Mouse (Mus musculus) intestine, embryonic 14.5 days (tissue): ENCODE data around the gene Lrp11. TPM values are rescaled to one million over a fixed set of nuclear protein-coding genes. Genes with fewer than 3 reads are reported as not detected.

Experiments
- ATAC-seq: fragments of 200-750 bp; cut with Nextera tagmentation; replicated peaks from 2 replicates; pipeline ENCODE4 v1.8.0; 2017; ENCODE audit warnings: low read depth, moderate number of reproducible peaks, moderate TSS enrichment, moderate library complexity; ENCODE audit not compliant: low FRiP score, low TSS enrichment
- DNase-seq: peaks from one replicate; pipeline ENCODE4 v3.0.0-alpha.2; 2018; ENCODE audit warnings: low spot score
- H3K27ac ChIP-seq: fragments of 300-500 bp; sonication (generic); 2 replicates; pipeline ENCODE4 v1.5.1; 2014; ENCODE audit warnings: low read depth, mild to moderate bottlenecking, control low read depth
- H3K27me3 ChIP-seq: fragments of 300-500 bp; sonication (generic); replicated peaks from 2 replicates; pipeline ENCODE4 v1.6.1; 2014; ENCODE audit warnings: low read length, control low read depth; ENCODE audit not compliant: control insufficient read depth, insufficient read depth
- H3K36me3 ChIP-seq: fragments of 300-500 bp; sonication (generic); 2 replicates; pipeline ENCODE4 v1.6.1; 2014; ENCODE audit warnings: low read length, control low read depth; ENCODE audit not compliant: control insufficient read depth, insufficient read depth
- H3K4me1 ChIP-seq: fragments of 300-500 bp; sonication (generic); replicated peaks from 2 replicates; pipeline ENCODE4 v1.6.1; 2014; ENCODE audit warnings: low read length, control low read depth, mixed read lengths; ENCODE audit not compliant: control insufficient read depth, insufficient read depth
- H3K4me2 ChIP-seq: fragments of 300-500 bp; sonication (generic); 2 replicates; pipeline ENCODE4 v1.6.1; 2014; ENCODE audit warnings: low read length
- H3K4me3 ChIP-seq: fragments of 300-500 bp; sonication (generic); 2 replicates; pipeline ENCODE4 v1.5.1; 2014; ENCODE audit warnings: low read depth, low read length, control low read depth, mixed read lengths
- H3K9ac ChIP-seq: fragments of 300-500 bp; sonication (generic); 2 replicates; pipeline ENCODE4 v1.6.1; 2014; ENCODE audit warnings: mild to moderate bottlenecking, low read length
- H3K9me3 ChIP-seq: fragments of 300-500 bp; sonication (generic); 2 replicates; pipeline ENCODE4 v1.6.1; 2016; ENCODE audit warnings: low read length, control low read depth; ENCODE audit not compliant: control insufficient read depth
- WGBS: fragments of 180-500 bp; shearing (Covaris S2); extraction: QIAGEN DNeasy Blood & Tissue Kit; methylation state at CpG from one replicate; pipeline ENCODE4 v1.1.7; 2014; 5-methylcytosine and 5-hydroxymethylcytosine counted together
- polyA plus RNA-seq: library from polyadenylated mRNA; unstranded; fragments of >200 nt; fragmentation: Nextera tagmentation; extraction: Ambion mirVana; gene quantifications from 2 replicates; pipeline ENCODE4 v1.2.1, GENCODE M21; 2014

The Lrp11 gene
- 6.1 and 7.3 TPM in 2 replicates for polyA plus RNA-seq

- WGBS: under 1% methylated on average over 62 of the region's 76 CpGs
- DNase-seq (peak; percentile 98), ATAC-seq (peak; percentile 96)
- H3K4me1 ChIP-seq: peaks cover 8% of the 10 kb centered on the region
- peak within 1 kb of the TSS; percentile 61 for H3K4me3 ChIP-seq
- H3K27ac ChIP-seq: no peak within 1 kb of the TSS
- peak within 1 kb of the TSS; percentile 96 for H3K4me2 ChIP-seq
- H3K9me3 ChIP-seq: no peaks in the 10 kb centered on the region
- no peaks in the 10 kb centered on the region for H3K36me3 ChIP-seq
- peak within 1 kb of the TSS; percentile 37 for H3K9ac ChIP-seq
- peaks cover 19% of the 10 kb centered on the region for H3K27me3 ChIP-seq
Observed at GRCm38 (mm10) chr10:7589592-7590233, at the start of gene Lrp11. Gene Lrp11 (plus strand): TSS chr10:7589800.

GRCm38 (mm10) chr10:7578002-7578401 is 11.6 kb upstream of the Lrp11 start:
- Histone ChIP-seq H3K36me3 (no peaks in the 10 kb centered on the region), H3K27ac (no peak overlapping the region), H3K9ac (no peak overlapping the region), H3K9me3 (no peaks in the 10 kb centered on the region), H3K4me1 (0 out of 2 replicates have a peak, but pooled peaks cover 2% of the 10 kb centered on the region), H3K27me3 (no peaks in the 10 kb centered on the region), H3K4me2 (no peak overlapping the region), H3K4me3 (no peak overlapping the region)
- ATAC-seq (no peak), DNase-seq (no peak)

- no peak for DNase-seq
- Histone ChIP-seq H3K4me3 (no peak overlapping the region), H3K36me3 (no peaks in the 10 kb centered on the region), H3K4me1 (0 out of 2 replicates have a peak, but pooled peaks cover 2% of the 10 kb centered on the region), H3K9ac (no peak overlapping the region), H3K9me3 (no peaks in the 10 kb centered on the region), H3K27ac (no peak overlapping the region), H3K27me3 (no peaks in the 10 kb centered on the region), H3K4me2 (no peak overlapping the region)
- no peak for ATAC-seq
- WGBS: 81% methylated on average over 2 of the region's 2 CpGs
Observed at GRCm38 (mm10) chr10:7581401-7581800, 8.2 kb upstream of the Lrp11 start.

- ATAC-seq (no peak), DNase-seq (no peak)
- WGBS: 32% methylated on average over 11 of the region's 11 CpGs
- H3K4me2 ChIP-seq: no peak overlapping the region
- H3K27me3 ChIP-seq: no peaks in the 10 kb centered on the region
- no peak overlapping the region for H3K9ac ChIP-seq
- no peak overlapping the region for H3K27ac ChIP-seq
- no peaks in the 10 kb centered on the region for H3K9me3 ChIP-seq
- H3K4me1 ChIP-seq: 0 out of 2 replicates have a peak, but pooled peaks cover 2% of the 10 kb centered on the region
- H3K4me3 ChIP-seq: no peak overlapping the region
- H3K36me3 ChIP-seq: no peaks in the 10 kb centered on the region
Observed at GRCm38 (mm10) chr10:7582157-7582890, 7.3 kb upstream of the Lrp11 start.

GRCm38 (mm10) chr10:7582891-7583557 is 6.6 kb upstream of the Lrp11 start:
- H3K4me2 ChIP-seq: no peak overlapping the region
- no peaks in the 10 kb centered on the region for H3K27me3 ChIP-seq
- no peaks in the 10 kb centered on the region for H3K36me3 ChIP-seq
- no peak overlapping the region for H3K9ac ChIP-seq
- 32% methylated on average over 7 of the region's 7 CpGs for WGBS
- H3K4me1 ChIP-seq: 0 out of 2 replicates have a peak, but pooled peaks cover 2% of the 10 kb centered on the region
- H3K4me3 ChIP-seq: no peak overlapping the region
- no peaks in the 10 kb centered on the region for H3K9me3 ChIP-seq
- DNase-seq (no peak), ATAC-seq (no peak)
- H3K27ac ChIP-seq: no peak overlapping the region

- no peak for ATAC-seq
- Histone ChIP-seq H3K4me3 (no peak overlapping the region), H3K9ac (no peak overlapping the region), H3K27ac (no peak overlapping the region), H3K36me3 (no peaks in the 10 kb centered on the region), H3K4me1 (peaks cover 10% of the 10 kb centered on the region), H3K4me2 (no peak overlapping the region), H3K9me3 (no peaks in the 10 kb centered on the region), H3K27me3 (peaks cover 15% of the 10 kb centered on the region)
- no peak for DNase-seq
- WGBS: 73% methylated on average over 2 of the region's 2 CpGs
Observed at GRCm38 (mm10) chr10:7586771-7587170, 2.8 kb upstream of the Lrp11 start.

GRCm38 (mm10) chr10:7590234-7590689 is 662 bp downstream of the Lrp11 start:
- peaks cover 8% of the 10 kb centered on the region for H3K4me1 ChIP-seq
- ATAC-seq (0 out of 2 replicates have a peak, but pooled peaks have one; percentile 49), DNase-seq (peak; percentile 57)
- peak overlapping the region; percentile 61 for H3K4me3 ChIP-seq
- peaks cover 19% of the 10 kb centered on the region for H3K27me3 ChIP-seq
- peak overlapping the region; percentile 96 for H3K4me2 ChIP-seq
- H3K36me3 ChIP-seq: no peaks in the 10 kb centered on the region
- no peaks in the 10 kb centered on the region for H3K9me3 ChIP-seq
- WGBS: under 1% methylated on average over 43 of the region's 54 CpGs
- H3K9ac ChIP-seq: peak overlapping the region; percentile 23; the same call in 1 of the 2 replicates
- no peak overlapping the region for H3K27ac ChIP-seq

DNA sequence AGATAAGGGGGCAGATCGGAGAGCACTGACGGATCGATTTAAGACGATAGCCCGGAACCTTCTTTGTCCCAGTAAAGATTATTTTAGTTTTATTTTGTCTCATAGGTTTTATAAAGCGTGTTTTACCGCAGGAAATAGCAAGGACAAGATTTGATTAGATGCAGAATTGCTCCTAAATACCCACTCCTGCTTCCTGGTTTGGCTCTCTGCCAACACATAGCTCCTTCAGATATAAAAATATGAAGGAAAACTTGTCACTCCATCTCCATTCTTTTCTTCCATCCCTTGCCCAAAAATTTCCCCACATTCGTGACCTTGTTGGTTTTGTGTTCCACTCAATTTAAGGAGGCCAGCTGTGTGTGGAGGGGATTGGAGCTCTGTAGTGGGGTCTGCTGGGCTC is 1.2 kb downstream of the Lrp11 start:
- 2% methylated on average over 8 of the region's 8 CpGs for WGBS
- ATAC-seq (no peak), DNase-seq (no peak)
- Histone ChIP-seq H3K4me1 (peaks cover 8% of the 10 kb centered on the region), H3K27me3 (peaks cover 19% of the 10 kb centered on the region), H3K27ac (no peak overlapping the region), H3K4me2 (peak overlapping the region; percentile 96), H3K9me3 (no peaks in the 10 kb centered on the region), H3K4me3 (peak overlapping the region; percentile 61), H3K36me3 (no peaks in the 10 kb centered on the region), H3K9ac (no peak overlapping the region)
